30 mouse cellular contexts compared by ENCODE assay signal in the genomic region with DNA sequence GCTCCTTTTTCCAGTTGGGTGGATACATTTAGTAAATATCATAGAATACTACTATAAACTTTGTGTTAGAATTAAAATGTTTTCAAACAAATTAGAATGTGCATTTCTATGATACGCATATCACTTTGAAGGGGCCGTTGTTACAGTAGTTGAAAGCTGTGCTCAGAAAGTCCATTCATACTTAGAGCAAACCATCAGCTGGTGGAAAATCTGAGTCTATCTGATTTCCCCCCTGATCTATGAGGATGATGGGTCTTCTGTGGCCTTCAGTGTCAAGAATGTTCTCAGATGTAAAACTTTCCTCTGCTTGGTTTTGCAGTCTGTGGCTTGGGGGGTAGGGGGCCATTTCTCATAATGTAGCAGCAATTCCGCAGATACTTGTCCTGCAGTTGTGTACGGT.
"Had no signal": no experiment of that assay in that cellular context is flagged by ENCODE, and none has a peak within 500 bp of the region (broad histone marks: within the 10 kb centered on the region; RNA-seq: fewer than 3 reads in every experiment).

No protein-coding gene starts in this region.

- H3K9me3 ChIP-seq: heart, embryonic 10.5 days; heart, embryonic 12.5 days; heart, embryonic 13.5 days; heart, embryonic 15.5 days; hindbrain, embryonic 12.5 days; hindbrain, embryonic 13.5 days; hindbrain, embryonic 15.5 days; intestine, embryonic 15.5 days; kidney, embryonic 15.5 days had no signal

- DNase-seq: heart, postnatal 10 days; heart, postnatal 14 days; heart, postnatal 36 days; heart, postnatal 4 days; kidney, adult 11 months; kidney, adult 18-20 months; kidney, adult 2 months; kidney, adult 8-10 months; kidney, adult 9 months; kidney, postnatal 10 days; kidney, postnatal 14 days; kidney, postnatal 25 days; kidney, postnatal 36 days; kidney, postnatal 4 days; layer of hippocampus, postnatal 36 days had no signal

- H3K9ac ChIP-seq: heart, embryonic 12.5 days; heart, embryonic 13.5 days; heart, embryonic 15.5 days; hindbrain, embryonic 12.5 days; hindbrain, embryonic 13.5 days; hindbrain, embryonic 14.5 days; hindbrain, embryonic 15.5 days; intestine, embryonic 15.5 days; kidney, embryonic 15.5 days had no signal

- H3K4me1 ChIP-seq: heart, embryonic 13.5 days; heart, embryonic 15.5 days; hindbrain, embryonic 12.5 days; hindbrain, embryonic 13.5 days; hindbrain, embryonic 15.5 days; intestine, embryonic 15.5 days; kidney, embryonic 15.5 days had no signal

- H3K36me3 ChIP-seq: heart, embryonic 10.5 days; heart, embryonic 12.5 days; heart, embryonic 13.5 days; heart, embryonic 15.5 days; hindbrain, embryonic 12.5 days; hindbrain, embryonic 13.5 days; hindbrain, embryonic 15.5 days; intestine, embryonic 15.5 days; kidney, embryonic 15.5 days had no signal

- H3K4me3 ChIP-seq: heart, embryonic 10.5 days; heart, embryonic 12.5 days; heart, embryonic 13.5 days; heart, embryonic 15.5 days; hindbrain, embryonic 12.5 days; hindbrain, embryonic 13.5 days; hindbrain, embryonic 15.5 days; intestine, embryonic 15.5 days; kidney, embryonic 15.5 days; layer of hippocampus, adult 2 months; left cerebral cortex, adult 2 months had no signal

- H3K27ac ChIP-seq: heart, embryonic 10.5 days; heart, embryonic 13.5 days; heart, embryonic 15.5 days; hindbrain, embryonic 12.5 days; hindbrain, embryonic 13.5 days; hindbrain, embryonic 14.5 days; hindbrain, embryonic 15.5 days; hindbrain, postnatal 0 days; intestine, embryonic 15.5 days; kidney, embryonic 15.5 days; kidney, postnatal 0 days; layer of hippocampus, adult 2 months; left cerebral cortex, adult 2 months had no signal

- H3K27me3 ChIP-seq: heart, embryonic 12.5 days; heart, embryonic 13.5 days; heart, embryonic 15.5 days; hindbrain, embryonic 12.5 days; hindbrain, embryonic 13.5 days; hindbrain, embryonic 15.5 days; intestine, embryonic 15.5 days; kidney, embryonic 15.5 days had no signal

- H3K4me2 ChIP-seq: heart, embryonic 11.5 days; heart, embryonic 12.5 days; heart, embryonic 13.5 days; heart, embryonic 15.5 days; hindbrain, embryonic 12.5 days; hindbrain, embryonic 13.5 days; hindbrain, embryonic 14.5 days; hindbrain, embryonic 15.5 days; intestine, embryonic 15.5 days; kidney, embryonic 15.5 days had no signal
